Mouse (Mus musculus) cerebellum, adult (tissue): ENCODE data around the gene Rtl10.

Source experiments
- ATAC-seq: cut with Nextera tagmentation; 2 replicates; pipeline ENCODE4 v1.9.2; 2017; ENCODE audit warnings: mild to moderate bottlenecking, moderate library complexity, mixed read lengths; ENCODE audit not compliant: insufficient number of reproducible peaks, low FRiP score, low TSS enrichment

Rtl10 gene

GRCm38 (mm10) chr16:18537407-18537990 is 38.8 kb downstream of the Rtl10 start:
- no peak for ATAC-seq

- ATAC-seq = no peak
Measured at GRCm38 (mm10) chr16:18539281-18539680, 40.6 kb downstream of the Rtl10 start.

GRCm38 (mm10) chr16:18543151-18543829 is 44.6 kb downstream of the Rtl10 start:
- no peak for ATAC-seq

GRCm38 (mm10) chr16:18547891-18548290 is 49.2 kb downstream of the Rtl10 start:
- ATAC-seq = no peak
